Mouse (Mus musculus) cortical plate, adult 2 months (tissue): ENCODE results near the gene Ptprk. TPM values are rescaled to one million over a fixed set of nuclear protein-coding genes. Genes with fewer than 3 reads are reported as not detected.

ENCODE experiments used
- H3K27ac ChIP-seq: fragments of 200-500 bp; 2 replicates; pipeline ENCODE4 v1.5.1; 2012; ENCODE audit warnings: low read length, control low read depth, inconsistent platforms; ENCODE audit not compliant: insufficient read depth
- H3K4me1 ChIP-seq: fragments of 200-500 bp; 2 replicates; pipeline ENCODE4 v1.6.1; 2011; ENCODE audit warnings: low read length; ENCODE audit not compliant: control insufficient read depth, insufficient read depth
- H3K4me3 ChIP-seq: fragments of 200-500 bp; 2 replicates; pipeline ENCODE4 v1.5.1; 2011; ENCODE audit warnings: mild to moderate bottlenecking, low read length, control low read depth; ENCODE audit not compliant: insufficient read depth
- CTCF ChIP-seq: fragments of 200-500 bp; IDR thresholded peaks from 2 replicates; pipeline ENCODE4 v1.5.1; 2011; ENCODE audit warnings: mild to moderate bottlenecking, control low read depth, low read length; ENCODE audit not compliant: insufficient read depth; ENCODE audit errors: extremely low read depth
- POLR2A ChIP-seq: fragments of 200-500 bp; IDR thresholded peaks from 2 replicates; pipeline ENCODE4 v1.6.1; 2011; ENCODE audit warnings: mild to moderate bottlenecking, low read length, control low read depth; ENCODE audit not compliant: insufficient read depth; ENCODE audit errors: extremely low read depth
- polyA plus RNA-seq: library from polyadenylated mRNA; depleted of rRNA; stranded (reverse); fragments of >200 nt; gene quantifications from 2 replicates; pipeline ENCODE4 v1.2.3, GENCODE M21; 2012

The Ptprk gene
- polyA plus RNA-seq, 1 experiment = 45.0 TPM

DNA sequence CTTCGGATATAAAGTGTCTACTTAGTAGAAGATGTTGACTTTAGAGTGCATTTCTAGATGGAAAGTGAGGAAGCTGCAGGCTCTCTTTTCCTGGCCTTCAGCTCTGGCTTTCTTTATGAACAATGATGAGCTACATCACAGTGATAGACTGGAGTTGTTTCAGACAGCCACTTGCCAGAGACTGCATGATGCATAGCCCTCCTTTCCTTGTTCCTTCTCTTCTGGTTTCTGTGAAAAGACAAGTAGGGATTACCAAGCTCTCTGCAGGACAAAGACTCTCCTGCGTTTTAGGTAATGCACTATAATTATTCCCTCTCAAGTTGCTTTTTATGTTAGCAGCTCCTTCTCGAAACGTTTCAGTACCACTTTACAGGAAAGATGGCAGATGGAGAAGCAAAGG lies 176.8 kb downstream of the Ptprk start:
- no peak overlapping the region for H3K27ac ChIP-seq
- no peak for TF ChIP-seq POLR2A
- TF ChIP-seq CTCF = no peak
- H3K4me1 ChIP-seq = peaks cover 2% of the 10 kb centered on the region; the same call in 1 of the 2 replicates
- no peak overlapping the region for H3K4me3 ChIP-seq

DNA sequence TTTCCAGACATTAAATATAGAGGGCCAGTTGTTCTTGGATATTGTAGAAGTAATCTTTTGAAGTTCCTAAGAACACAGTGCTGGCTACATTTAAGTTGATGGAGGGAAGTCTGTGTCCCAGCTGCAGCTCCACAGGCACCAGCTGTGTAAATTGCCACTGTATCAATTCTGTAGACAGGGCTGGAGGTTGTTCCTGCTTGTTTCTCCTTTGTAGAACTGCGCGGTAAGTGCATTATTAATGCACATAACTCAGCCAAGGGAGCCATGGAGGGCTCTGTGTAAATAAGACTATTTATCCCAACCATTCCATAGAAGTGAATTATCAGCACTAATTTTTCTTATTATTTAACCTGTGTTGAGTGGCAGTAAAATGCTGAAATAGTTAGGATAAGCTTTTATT lies 186.0 kb downstream of the Ptprk start:
- TF ChIP-seq CTCF = no peak
- no peak for TF ChIP-seq POLR2A

DNA sequence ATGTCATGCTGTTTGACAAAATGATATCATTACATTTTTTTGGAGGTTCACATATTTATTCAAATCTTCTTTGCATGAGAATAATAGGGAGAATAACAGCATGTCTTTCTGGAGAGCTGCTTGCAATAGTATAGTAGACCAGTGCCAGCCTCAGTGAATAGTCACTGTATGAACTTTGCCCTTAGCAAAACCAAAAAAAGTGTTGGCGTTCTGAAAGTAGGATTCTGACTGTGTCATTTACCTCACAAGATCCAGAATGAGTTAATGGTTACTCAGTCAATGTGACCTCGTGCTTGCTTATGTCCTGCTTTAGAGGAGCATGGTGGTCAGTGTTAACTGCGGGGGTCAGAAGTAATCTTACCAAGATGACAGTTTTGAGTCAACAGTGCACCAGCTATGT lies 187.5 kb downstream of the Ptprk start:
- no peaks in the 10 kb centered on the region for H3K4me1 ChIP-seq
- H3K27ac ChIP-seq = no peak overlapping the region
- H3K4me3 ChIP-seq = no peak overlapping the region
- TF ChIP-seq POLR2A (no peak), CTCF (no peak)

More for the DNA sequence above, 186.0 kb downstream of the Ptprk start:
- H3K4me1 ChIP-seq = no peaks in the 10 kb centered on the region
- H3K27ac ChIP-seq = no peak overlapping the region
- no peak overlapping the region for H3K4me3 ChIP-seq

DNA sequence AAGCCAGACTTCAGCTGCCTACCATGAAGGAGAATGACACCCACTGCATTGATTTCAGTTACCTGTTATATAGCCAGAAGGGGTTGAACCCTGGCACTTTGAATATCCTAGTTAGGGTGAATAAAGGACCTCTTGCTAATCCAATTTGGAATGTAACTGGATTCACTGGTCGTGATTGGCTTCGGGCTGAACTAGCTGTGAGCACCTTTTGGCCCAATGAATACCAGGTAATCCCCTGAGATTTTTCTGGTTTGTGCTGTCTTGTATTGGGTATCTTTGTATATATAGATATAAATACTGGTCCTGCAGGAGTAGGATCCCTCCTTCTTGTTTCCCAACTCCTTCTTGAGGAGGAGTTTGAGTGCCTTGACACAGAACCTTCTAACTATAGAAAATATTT lies 188.9 kb downstream of the Ptprk start:
- H3K4me3 ChIP-seq = no peak overlapping the region
- no peak overlapping the region for H3K27ac ChIP-seq
- no peaks in the 10 kb centered on the region for H3K4me1 ChIP-seq
- TF ChIP-seq CTCF (no peak), POLR2A (no peak)

DNA sequence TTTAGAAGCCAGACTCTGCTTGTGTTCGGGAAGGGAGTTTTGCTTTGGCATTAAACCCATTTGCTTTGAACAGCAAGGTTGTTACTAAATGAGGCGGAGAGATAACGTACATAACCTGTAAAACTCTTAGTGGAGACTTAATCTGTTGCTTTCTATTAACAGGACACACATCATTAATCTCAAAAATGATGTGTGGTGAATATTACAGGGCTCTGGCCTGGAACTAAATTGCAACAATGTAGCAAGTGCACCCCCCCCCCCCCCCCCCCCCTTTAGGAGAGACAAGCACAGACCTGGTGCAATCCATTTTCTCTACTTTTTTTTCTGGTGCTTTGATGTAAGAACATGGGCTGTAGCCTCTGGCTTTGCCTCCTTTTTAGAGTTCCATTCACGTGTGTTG lies 195.7 kb downstream of the Ptprk start:
- no peak overlapping the region for H3K4me3 ChIP-seq
- no peak overlapping the region for H3K27ac ChIP-seq
- H3K4me1 ChIP-seq = no peaks in the 10 kb centered on the region
- TF ChIP-seq CTCF (no peak), POLR2A (no peak)

DNA sequence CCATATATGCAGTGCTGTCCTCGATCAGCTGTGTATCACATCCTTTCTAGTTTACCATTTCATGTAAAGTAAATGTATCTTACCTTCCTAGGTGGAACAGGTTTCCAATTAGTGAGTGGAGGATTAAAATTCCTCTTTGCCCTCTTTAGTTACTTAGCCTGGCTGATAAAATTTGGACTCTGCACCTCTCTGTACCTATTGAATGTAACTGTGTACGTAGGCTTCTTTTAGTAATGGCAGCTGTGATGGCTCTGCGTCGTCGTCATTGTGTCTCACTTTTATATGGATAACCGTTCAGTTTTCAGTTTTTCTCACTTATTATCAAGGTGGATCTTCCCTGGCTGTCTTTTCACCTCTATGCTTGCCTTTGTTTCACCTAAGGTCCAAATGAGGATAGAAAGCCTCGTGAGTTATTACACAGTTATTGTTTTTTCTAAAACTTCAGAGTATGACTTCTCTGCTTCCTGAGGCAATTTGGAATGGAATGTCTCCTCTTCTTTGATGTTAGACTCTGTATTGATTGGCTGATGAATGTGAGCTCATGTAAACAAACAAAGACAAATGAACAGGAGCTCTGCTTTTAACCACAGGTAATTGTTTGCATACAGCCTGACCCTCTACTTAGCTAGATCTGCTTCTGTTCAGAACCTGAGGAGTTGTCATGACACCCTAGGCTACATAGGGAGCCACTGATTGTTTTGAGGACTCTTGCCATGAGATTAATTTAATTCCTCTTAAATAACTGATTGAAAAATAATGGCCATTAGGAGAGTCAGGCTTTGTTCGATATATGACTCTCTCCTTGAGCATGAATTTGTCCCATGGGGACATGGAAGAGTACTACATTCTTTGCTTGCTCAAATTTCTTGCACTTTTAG lies 197.3 kb downstream of the Ptprk start:
- Histone ChIP-seq H3K27ac (no peak overlapping the region), H3K4me3 (no peak overlapping the region), H3K4me1 (no peaks in the 10 kb centered on the region)
- TF ChIP-seq CTCF = no peak
- TF ChIP-seq POLR2A = no peak

DNA sequence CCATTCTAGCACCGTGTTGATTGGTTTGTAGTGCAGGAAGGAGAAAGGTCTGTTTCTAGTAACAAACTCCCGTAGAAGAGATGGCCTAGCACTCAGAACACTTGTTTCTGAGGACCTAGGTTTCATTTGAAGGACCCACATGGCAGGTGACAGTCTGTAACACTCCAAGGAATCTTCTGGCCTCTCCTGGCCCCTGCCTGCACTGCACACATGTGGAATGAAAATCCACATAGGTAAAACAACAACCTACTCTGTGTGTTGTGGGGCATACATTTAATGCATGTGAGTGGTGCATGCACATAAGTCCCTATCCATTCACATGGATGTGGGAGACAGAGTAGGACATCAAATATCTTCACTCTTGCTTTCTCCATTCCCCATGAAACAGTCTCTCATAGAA lies 204.1 kb downstream of the Ptprk start:
- Histone ChIP-seq H3K4me3 (no peak overlapping the region), H3K4me1 (no peaks in the 10 kb centered on the region), H3K27ac (no peak overlapping the region)
- TF ChIP-seq CTCF (no peak), POLR2A (no peak)

DNA sequence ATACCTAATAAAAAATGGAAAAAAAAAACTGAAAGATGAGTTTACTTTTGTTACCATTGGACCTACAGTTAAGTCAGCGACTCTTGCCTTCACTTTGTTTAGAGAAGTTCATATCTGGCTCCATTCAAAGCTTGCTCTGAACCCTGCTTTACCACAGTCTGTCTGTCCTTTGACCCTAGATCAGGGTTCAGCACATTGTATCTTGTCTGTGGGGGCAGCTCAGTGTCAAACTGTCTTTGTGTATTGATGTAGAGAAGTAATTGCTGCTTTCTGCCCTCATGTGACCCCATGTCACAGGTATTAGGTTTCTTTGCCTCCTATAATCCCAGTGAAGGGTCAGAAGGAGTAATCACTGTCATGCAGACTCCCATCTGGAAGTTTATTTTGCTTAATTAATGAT lies 222.9 kb downstream of the Ptprk start:
- Histone ChIP-seq H3K4me3 (no peak overlapping the region), H3K4me1 (no peaks in the 10 kb centered on the region), H3K27ac (no peak overlapping the region)
- TF ChIP-seq POLR2A (no peak), CTCF (no peak)

DNA sequence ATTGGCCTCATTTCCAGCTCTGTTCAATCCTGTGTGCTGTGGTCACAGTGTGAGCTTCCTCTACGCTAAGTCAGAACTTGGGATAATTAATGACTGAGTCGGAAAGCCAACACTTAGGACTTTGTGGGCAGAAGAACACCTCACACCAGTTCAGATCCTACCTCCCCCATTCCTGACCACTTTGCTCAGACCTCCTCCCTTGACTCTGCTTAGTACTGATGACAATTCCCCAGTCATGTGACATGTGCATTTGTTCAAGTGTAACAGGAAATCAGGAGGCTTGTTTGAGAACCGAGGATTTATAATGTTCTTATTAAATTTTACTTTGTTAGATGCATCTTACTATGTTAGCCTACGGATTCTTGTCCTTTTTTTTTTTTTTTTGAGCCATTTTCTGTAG lies 224.6 kb downstream of the Ptprk start:
- Histone ChIP-seq H3K4me3 (no peak overlapping the region), H3K4me1 (no peaks in the 10 kb centered on the region), H3K27ac (no peak overlapping the region)
- TF ChIP-seq POLR2A (no peak), CTCF (no peak)

DNA sequence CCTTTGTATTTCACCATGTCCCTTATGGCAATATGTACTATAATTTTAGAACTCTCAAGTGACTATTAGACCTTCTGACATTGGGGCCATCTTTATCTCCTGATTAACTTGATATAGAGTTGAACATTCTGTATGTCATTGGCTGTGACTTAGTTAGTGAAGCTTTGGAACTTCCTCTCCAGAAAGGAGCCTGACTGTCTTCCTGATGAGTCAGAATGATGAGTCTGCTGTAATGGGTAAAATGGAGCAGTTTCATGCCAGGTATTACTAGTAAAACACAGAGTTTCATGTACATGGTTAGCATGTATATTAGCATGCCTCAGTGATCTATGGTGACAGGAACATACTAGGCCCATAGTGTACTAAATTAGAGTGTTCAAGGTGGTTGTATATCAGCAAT lies 229.2 kb downstream of the Ptprk start:
- no peaks in the 10 kb centered on the region for H3K4me1 ChIP-seq
- no peak overlapping the region for H3K27ac ChIP-seq
- TF ChIP-seq POLR2A (no peak), CTCF (no peak)
- H3K4me3 ChIP-seq = no peak overlapping the region
